Mouse (Mus musculus): ENCODE measurements around the gene Trmt61a. TPM values are rescaled to one million over a fixed set of nuclear protein-coding genes. Genes with fewer than 3 reads are reported as not detected.
"Not testable (repeated sequence)": the region's sequence is repeated elsewhere in the genome, so short reads cannot be mapped to it uniquely, and the experiment has no call there.

The Trmt61a gene
- polyA plus RNA-seq, 1 experiment from 2014 or later, result 8.8 TPM

GRCm38 (mm10) chr12:111698346-111698913 lies 20.5 kb downstream of the Trmt61a start:
- Histone ChIP-seq H3K4me2 (no peak overlapping the region), H3K4me1 (replicated peaks) (peaks cover 33% of the 10 kb centered on the region), H3K9me3 (replicated peaks) (no peaks in the 10 kb centered on the region), H3K36me3 (no peaks in the 10 kb centered on the region), H3K27ac (ENCODE audit: poor library complexity, severe bottlenecking) (no peak overlapping the region), H3K4me3 (no peak overlapping the region), H3K9ac (peak overlapping the region; percentile 34; the same call in 1 of the 2 replicates), H3K27me3 (replicated peaks) (no peaks in the 10 kb centered on the region)
- no peak for ATAC-seq (ENCODE audit: insufficient number of reproducible peaks, low FRiP score)
- WGBS, result 74% methylated on average over 6 of the region's 6 CpGs

GRCm38 (mm10) chr12:111699542-111699941 lies 21.6 kb downstream of the Trmt61a start:
- no peak overlapping the region for H3K27ac ChIP-seq (ENCODE audit: poor library complexity, severe bottlenecking)
- WGBS, result 77% methylated on average over 4 of the region's 4 CpGs
- H3K4me3 ChIP-seq, result no peak overlapping the region
- H3K4me1 ChIP-seq (replicated peaks), result peaks cover 26% of the 10 kb centered on the region
- no peak overlapping the region for H3K4me2 ChIP-seq
- no peaks in the 10 kb centered on the region for H3K9me3 ChIP-seq (replicated peaks)
- no peaks in the 10 kb centered on the region for H3K27me3 ChIP-seq (replicated peaks)
- ATAC-seq (ENCODE audit: insufficient number of reproducible peaks, low FRiP score), result no peak
- H3K36me3 ChIP-seq, result no peaks in the 10 kb centered on the region
- H3K9ac ChIP-seq, result no peak overlapping the region

GRCm38 (mm10) chr12:111700920-111701458 lies 23.1 kb downstream of the Trmt61a start:
- Histone ChIP-seq H3K4me3 (no peak overlapping the region), H3K27ac (ENCODE audit: poor library complexity, severe bottlenecking) (no peak overlapping the region), H3K36me3 (no peaks in the 10 kb centered on the region), H3K4me1 (replicated peaks) (peaks cover 32% of the 10 kb centered on the region), H3K9ac (no peak overlapping the region), H3K27me3 (replicated peaks) (no peaks in the 10 kb centered on the region), H3K4me2 (no peak overlapping the region), H3K9me3 (replicated peaks) (no peaks in the 10 kb centered on the region)
- WGBS, result 61% methylated on average over 9 of the region's 9 CpGs
- ATAC-seq (ENCODE audit: insufficient number of reproducible peaks, low FRiP score), result no peak

- WGBS, result 72% methylated on average over 3 of the region's 3 CpGs
- Histone ChIP-seq H3K27ac (ENCODE audit: poor library complexity, severe bottlenecking) (no peak overlapping the region), H3K9ac (no peak overlapping the region), H3K4me3 (no peak overlapping the region), H3K27me3 (replicated peaks) (no peaks in the 10 kb centered on the region), H3K4me2 (no peak overlapping the region), H3K36me3 (peaks cover 5% of the 10 kb centered on the region), H3K9me3 (replicated peaks) (no peaks in the 10 kb centered on the region), H3K4me1 (replicated peaks) (peaks cover 35% of the 10 kb centered on the region)
- ATAC-seq (ENCODE audit: insufficient number of reproducible peaks, low FRiP score), result no peak
These were observed 25.4 kb downstream of the Trmt61a start for GRCm38 (mm10) chr12:111703301-111703700.

- ATAC-seq (ENCODE audit: insufficient number of reproducible peaks, low FRiP score), result peak; percentile 56; the same call in 1 of the 2 replicates
- H3K4me1 ChIP-seq (replicated peaks), result peaks cover 32% of the 10 kb centered on the region
- H3K9me3 ChIP-seq (replicated peaks), result no peaks in the 10 kb centered on the region
- H3K27ac ChIP-seq (ENCODE audit: poor library complexity, severe bottlenecking), result peak overlapping the region; percentile 50
- peak overlapping the region; percentile 27; the same call in 1 of the 2 replicates for H3K4me2 ChIP-seq
- H3K9ac ChIP-seq, result 0 out of 2 replicates have a peak overlapping the region, but pooled peaks have one; percentile 38
- H3K36me3 ChIP-seq, result peaks cover 17% of the 10 kb centered on the region
- no peaks in the 10 kb centered on the region for H3K27me3 ChIP-seq (replicated peaks)
- no peak overlapping the region for H3K4me3 ChIP-seq
- 37% methylated on average over 9 of the region's 9 CpGs for WGBS
These were observed 26.7 kb downstream of the Trmt61a start for GRCm38 (mm10) chr12:111704609-111705008.

- H3K4me3 ChIP-seq, result no peak overlapping the region
- no peaks in the 10 kb centered on the region for H3K27me3 ChIP-seq (replicated peaks)
- peak overlapping the region; percentile 50 for H3K27ac ChIP-seq (ENCODE audit: poor library complexity, severe bottlenecking)
- WGBS, result 51% methylated on average over 15 of the region's 15 CpGs
- H3K9me3 ChIP-seq (replicated peaks), result no peaks in the 10 kb centered on the region
- peak; percentile 54; the same call in 1 of the 2 replicates for ATAC-seq (ENCODE audit: insufficient number of reproducible peaks, low FRiP score)
- H3K36me3 ChIP-seq, result peaks cover 24% of the 10 kb centered on the region
- H3K4me1 ChIP-seq (replicated peaks), result peaks cover 32% of the 10 kb centered on the region
- 0 out of 2 replicates have a peak overlapping the region, but pooled peaks have one; percentile 38 for H3K9ac ChIP-seq
- H3K4me2 ChIP-seq, result peak overlapping the region; percentile 27; the same call in 1 of the 2 replicates
These were observed 27.5 kb downstream of the Trmt61a start for GRCm38 (mm10) chr12:111705186-111705973.

- Histone ChIP-seq H3K4me2 (no peak overlapping the region), H3K27ac (ENCODE audit: poor library complexity, severe bottlenecking) (no peak overlapping the region), H3K4me3 (no peak overlapping the region), H3K4me1 (replicated peaks) (peaks cover 44% of the 10 kb centered on the region), H3K9me3 (replicated peaks) (no peaks in the 10 kb centered on the region), H3K36me3 (peaks cover 33% of the 10 kb centered on the region), H3K9ac (no peak overlapping the region), H3K27me3 (replicated peaks) (no peaks in the 10 kb centered on the region)
- no peak for ATAC-seq (ENCODE audit: insufficient number of reproducible peaks, low FRiP score)
- WGBS, result 75% methylated on average over 4 of the region's 4 CpGs
These were observed 30.3 kb downstream of the Trmt61a start for GRCm38 (mm10) chr12:111708181-111708580.

- H3K27me3 ChIP-seq (replicated peaks), result no peaks in the 10 kb centered on the region
- H3K27ac ChIP-seq (ENCODE audit: poor library complexity, severe bottlenecking), result no peak overlapping the region
- 81% methylated on average over 10 of the region's 10 CpGs for WGBS
- H3K4me2 ChIP-seq, result no peak overlapping the region
- H3K36me3 ChIP-seq, result peaks cover 33% of the 10 kb centered on the region
- H3K9me3 ChIP-seq (replicated peaks), result no peaks in the 10 kb centered on the region
- no peak overlapping the region for H3K4me3 ChIP-seq
- H3K9ac ChIP-seq, result no peak overlapping the region
- H3K4me1 ChIP-seq (replicated peaks), result peaks cover 38% of the 10 kb centered on the region
- ATAC-seq (ENCODE audit: insufficient number of reproducible peaks, low FRiP score), result no peak
These were observed 32.2 kb downstream of the Trmt61a start for GRCm38 (mm10) chr12:111710091-111710490.

GRCm38 (mm10) chr12:111712476-111712875 lies 34.6 kb downstream of the Trmt61a start:
- WGBS, result under 1% methylated on average over 31 of the region's 33 CpGs
- peak overlapping the region; percentile 90 for H3K4me2 ChIP-seq
- H3K9ac ChIP-seq, result peak overlapping the region; percentile 99
- H3K4me3 ChIP-seq, result peak overlapping the region; percentile 100
- H3K27ac ChIP-seq (ENCODE audit: poor library complexity, severe bottlenecking), result peak overlapping the region; percentile 81
- no peaks in the 10 kb centered on the region for H3K9me3 ChIP-seq (replicated peaks)
- H3K36me3 ChIP-seq, result peaks cover 41% of the 10 kb centered on the region
- no peaks in the 10 kb centered on the region for H3K27me3 ChIP-seq (replicated peaks)
- peak; percentile 31 for ATAC-seq (ENCODE audit: insufficient number of reproducible peaks, low FRiP score)
- peaks cover 23% of the 10 kb centered on the region for H3K4me1 ChIP-seq (replicated peaks)

GRCm38 (mm10) chr12:111713004-111713651 lies 35.2 kb downstream of the Trmt61a start, which contains the start of the genes Bag5 and Apopt1:
Gene Bag5 (minus strand): TSS chr12:111713257.
Gene Apopt1 (plus strand): TSS chr12:111713261.
- Histone ChIP-seq H3K27ac (ENCODE audit: poor library complexity, severe bottlenecking) (peak within 1 kb of the TSS; percentile 81), H3K9ac (peak within 1 kb of the TSS; percentile 99), H3K4me3 (peak within 1 kb of the TSS; percentile 100), H3K9me3 (replicated peaks) (no peaks in the 10 kb centered on the region), H3K27me3 (replicated peaks) (no peaks in the 10 kb centered on the region), H3K4me1 (replicated peaks) (peaks cover 17% of the 10 kb centered on the region), H3K36me3 (peaks cover 36% of the 10 kb centered on the region), H3K4me2 (peak within 1 kb of the TSS; percentile 90)
- peak; percentile 90 for ATAC-seq (ENCODE audit: insufficient number of reproducible peaks, low FRiP score)
- WGBS, result under 1% methylated on average over 85 of the region's 86 CpGs

GRCm38 (mm10) chr12:111713880-111714279 lies 36.0 kb downstream of the Trmt61a start:
- not testable (repeated sequence) for H3K27me3 ChIP-seq (replicated peaks); H3K27ac ChIP-seq (ENCODE audit: poor library complexity, severe bottlenecking); H3K9ac ChIP-seq; ATAC-seq (ENCODE audit: insufficient number of reproducible peaks, low FRiP score); H3K9me3 ChIP-seq (replicated peaks)
- peak overlapping the region; percentile 90 for H3K4me2 ChIP-seq
- H3K4me3 ChIP-seq, result peak overlapping the region; percentile 100
- WGBS, result 75% methylated on average over 6 of the region's 6 CpGs
- H3K4me1 ChIP-seq (replicated peaks), result peaks cover 15% of the 10 kb centered on the region
- peaks cover 31% of the 10 kb centered on the region for H3K36me3 ChIP-seq

All from heart, embryonic 12.5 days (tissue).